Mouse (Mus musculus) layer of hippocampus, postnatal 14 days (tissue): ENCODE measurements at regions not wholly inside any gene's neighbourhood (a gene's known extent, or its start where the extent isn't known, plus 50 kb on each side); places are given as distances from the start of the nearest gene placed in this dataset.

ENCODE experiments used
- DNase-seq, 2 experiments: peaks; one replicate each; pipeline ENCODE4 v3.0.0; 2021 to 2022; ENCODE audit warnings: low spot score in 2 of 2, mixed read lengths in 1 of 2

DNA sequence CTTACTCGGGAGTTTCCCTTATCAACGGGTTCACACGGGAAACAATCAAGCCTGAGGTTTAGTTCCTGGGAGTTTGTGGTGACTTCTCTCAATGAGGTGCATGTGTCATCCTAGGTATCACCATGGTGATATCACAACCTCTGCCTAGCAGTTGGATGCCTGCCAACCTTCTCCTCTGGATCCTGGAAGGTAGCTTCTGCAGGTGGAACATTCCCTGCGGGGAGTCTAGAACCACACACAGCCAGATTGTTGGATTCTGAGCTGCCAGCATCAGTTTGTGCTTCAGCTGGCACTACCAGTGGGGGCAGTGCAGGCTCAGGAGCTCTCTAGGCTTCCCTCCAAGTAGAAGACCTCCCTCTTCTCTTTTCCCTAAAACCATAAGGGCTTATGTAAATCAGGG lies 581.8 kb downstream of the Tox3 start:
- no peak for DNase-seq

- no peak for DNase-seq
Measured at GRCm38 (mm10) chr8:89759531-89759930, 588.6 kb downstream of the Tox3 start.

- DNase-seq = peak in 1 of 2 experiments; percentile 55
Measured at GRCm38 (mm10) chr8:89758695-89759094, 589.4 kb downstream of the Tox3 start.

- DNase-seq = peak; percentile 24 to 67
Measured at GRCm38 (mm10) chr8:89755951-89756350, 592.2 kb downstream of the Tox3 start.

GRCm38 (mm10) chr8:89751201-89751600 lies 596.9 kb downstream of the Tox3 start:
- no peak for DNase-seq

GRCm38 (mm10) chr8:89747726-89748125 lies 600.4 kb downstream of the Tox3 start:
- no peak for DNase-seq

DNA sequence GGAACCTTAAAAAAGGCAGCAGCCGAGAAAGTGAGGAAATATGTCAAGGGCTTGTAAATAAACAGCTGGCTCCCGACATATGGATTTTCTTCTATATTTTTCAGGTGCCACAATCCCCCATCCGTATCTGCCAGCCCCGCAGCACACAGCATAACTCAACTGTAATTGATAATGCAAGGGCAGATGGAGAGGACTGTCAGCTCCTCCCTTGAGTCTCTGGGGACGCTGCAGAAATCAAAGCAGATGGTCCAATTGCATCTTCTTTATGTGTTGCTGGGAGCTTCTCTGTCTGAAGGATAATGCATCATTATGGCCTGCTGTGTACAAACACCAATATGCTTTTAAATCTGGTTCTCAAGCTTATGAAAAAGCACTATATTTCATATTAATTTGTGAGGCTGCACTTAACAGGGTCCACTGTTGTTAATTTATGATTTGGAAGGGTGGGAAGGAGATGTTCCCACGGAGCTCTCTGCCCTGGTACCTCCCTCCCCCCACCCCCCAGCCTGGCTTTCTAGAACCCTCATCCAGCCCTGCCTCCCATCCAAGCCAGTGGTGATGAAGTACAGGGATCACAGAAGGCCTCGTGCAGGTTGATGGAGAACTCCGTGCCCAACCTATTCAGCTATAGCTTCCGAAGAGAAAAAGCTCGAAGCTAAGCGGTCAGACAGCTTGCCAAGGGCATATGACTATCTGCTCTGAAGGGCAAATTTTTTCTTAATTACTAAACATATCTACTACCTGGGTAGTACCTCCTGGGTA lies 603.7 kb downstream of the Tox3 start:
- DNase-seq = peak in 1 of 2 experiments; percentile 15

- DNase-seq = no peak
Measured at GRCm38 (mm10) chr8:89738657-89739056, 609.5 kb downstream of the Tox3 start.

GRCm38 (mm10) chr8:89737636-89738035 lies 610.5 kb downstream of the Tox3 start:
- no peak for DNase-seq

DNA sequence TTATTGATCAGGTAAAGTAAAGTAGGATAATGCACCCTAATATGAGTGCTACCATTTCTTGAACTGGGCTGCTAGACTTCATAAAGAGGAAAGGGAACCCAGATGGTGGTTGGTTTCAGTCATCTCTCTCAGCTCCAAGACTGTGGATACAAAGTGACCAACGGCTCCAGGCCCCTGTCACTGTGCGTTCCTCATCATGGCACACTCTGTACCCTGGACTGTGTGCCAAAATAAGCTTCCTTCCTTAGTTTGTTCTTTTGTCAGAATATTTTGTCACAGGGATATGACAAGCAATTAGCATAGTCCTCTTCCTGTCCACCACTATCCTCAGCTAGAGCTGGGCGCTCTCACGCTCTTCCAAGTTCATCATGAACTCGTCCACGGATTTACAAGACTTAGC lies 620.9 kb downstream of the Tox3 start:
- DNase-seq = no peak

DNA sequence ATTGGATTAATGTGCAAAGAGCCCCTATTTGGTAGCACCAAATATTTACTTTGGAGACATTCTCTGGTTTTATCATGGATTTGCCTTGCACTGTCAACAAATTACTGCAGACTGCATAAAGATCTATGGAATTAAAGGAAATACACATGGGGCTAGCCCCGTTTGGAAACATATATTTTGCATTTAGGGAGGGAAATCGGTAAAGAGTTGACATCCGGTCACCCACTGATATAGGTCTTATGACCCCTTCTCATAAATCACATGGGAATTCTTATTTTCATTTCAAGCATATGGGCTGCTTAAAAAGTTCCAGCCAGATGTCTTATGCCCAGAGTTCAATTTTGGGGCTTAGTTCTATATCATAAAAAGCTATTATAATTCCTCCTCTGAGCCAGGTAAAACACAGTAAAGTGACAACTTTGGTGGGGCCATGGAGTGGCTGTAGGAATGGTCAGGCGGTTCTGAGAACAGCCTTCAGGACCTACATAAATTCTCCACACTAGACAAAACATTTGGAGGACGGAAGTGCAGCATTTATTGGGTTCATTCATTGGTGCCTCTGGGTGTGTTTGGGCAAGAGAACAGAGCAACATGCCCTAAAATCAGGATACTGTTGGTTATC lies 626.3 kb downstream of the Tox3 start:
- DNase-seq = no peak

- DNase-seq = no peak
Measured at GRCm38 (mm10) chr8:89713880-89714279, 634.3 kb downstream of the Tox3 start.

- peak in 1 of 2 experiments; percentile 72 for DNase-seq
Measured at GRCm38 (mm10) chr8:89707341-89707928, 640.7 kb downstream of the Tox3 start.

DNA sequence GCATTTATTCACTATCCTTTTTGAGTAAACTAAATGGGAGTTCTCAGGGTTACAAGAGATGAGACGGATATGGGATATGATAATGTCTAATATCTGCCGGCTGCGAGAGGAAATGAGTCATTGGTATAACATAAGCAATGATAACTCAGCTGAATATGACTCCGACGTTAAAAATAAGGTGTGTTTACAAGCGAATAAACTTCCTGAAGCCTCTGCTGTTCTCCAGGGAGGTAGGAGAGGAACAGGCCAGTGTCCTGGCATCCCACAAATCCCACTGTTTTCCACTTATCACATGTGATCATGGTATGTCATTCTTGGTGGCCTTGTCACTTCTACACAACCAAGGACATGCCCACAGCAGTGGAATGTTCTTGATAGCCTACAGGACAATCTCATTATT lies 641.7 kb upstream of the Sall1 start:
- no peak for DNase-seq

DNA sequence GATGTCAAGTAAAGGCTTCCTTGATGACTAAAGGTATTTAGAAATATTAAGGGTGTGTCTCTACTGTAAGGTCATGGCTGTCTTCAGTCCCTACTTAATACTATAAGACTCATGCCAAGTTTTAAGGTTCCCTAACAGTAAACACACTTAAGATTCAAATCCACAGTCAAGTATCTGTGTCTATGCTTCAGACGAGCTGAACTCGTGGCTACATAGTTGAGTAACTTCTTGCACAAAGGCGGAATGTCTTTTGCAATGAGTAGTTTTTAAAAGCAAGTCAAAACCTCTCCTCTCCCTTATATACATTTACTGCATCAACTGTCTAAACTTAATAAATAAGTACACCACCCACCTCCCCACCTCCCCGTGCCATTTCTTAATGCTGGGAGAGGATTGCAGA lies 637.0 kb upstream of the Sall1 start:
- DNase-seq = no peak

DNA sequence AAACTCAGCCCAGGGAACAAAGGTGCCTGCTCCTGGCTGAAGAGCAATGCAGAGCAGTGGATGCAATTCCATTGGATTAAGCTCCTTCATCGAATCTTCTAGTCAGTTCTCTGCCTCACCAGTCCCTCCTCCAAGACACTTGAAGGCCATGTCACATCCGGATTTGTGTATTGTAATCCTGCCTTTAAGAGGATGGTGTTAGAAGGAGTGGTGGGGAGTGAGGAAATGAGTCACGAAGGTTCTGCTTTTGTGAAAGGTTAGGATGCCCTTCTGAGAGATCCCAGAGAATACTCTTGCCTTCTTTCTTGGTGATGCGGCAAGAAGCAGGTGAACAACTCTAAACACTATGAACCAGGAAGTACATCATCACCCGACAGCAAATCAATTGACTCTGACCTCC lies 636.4 kb upstream of the Sall1 start:
- no peak for DNase-seq

- no peak for DNase-seq
Measured at GRCm38 (mm10) chr8:89679551-89679950, 635.6 kb upstream of the Sall1 start.

DNA sequence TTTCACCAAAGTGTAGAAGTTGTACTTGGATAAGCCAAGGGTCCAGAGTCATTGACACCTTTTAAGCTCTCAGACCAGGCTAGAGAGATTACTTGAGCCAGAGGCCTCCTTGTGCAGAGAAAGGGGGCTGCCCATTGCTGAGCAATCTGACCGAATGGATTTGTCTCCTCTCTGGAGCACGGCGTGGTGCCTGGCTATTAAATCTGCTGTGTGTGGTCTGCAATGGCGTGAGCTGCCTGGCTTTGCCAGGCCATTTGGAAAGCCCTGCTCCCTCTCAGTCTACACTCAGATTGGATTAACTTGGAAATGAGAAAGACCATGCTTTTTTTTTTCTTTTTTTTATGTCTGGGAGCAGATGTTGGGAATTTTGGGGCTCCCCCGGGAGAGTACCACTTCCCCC lies 633.3 kb upstream of the Sall1 start:
- no peak for DNase-seq

DNA sequence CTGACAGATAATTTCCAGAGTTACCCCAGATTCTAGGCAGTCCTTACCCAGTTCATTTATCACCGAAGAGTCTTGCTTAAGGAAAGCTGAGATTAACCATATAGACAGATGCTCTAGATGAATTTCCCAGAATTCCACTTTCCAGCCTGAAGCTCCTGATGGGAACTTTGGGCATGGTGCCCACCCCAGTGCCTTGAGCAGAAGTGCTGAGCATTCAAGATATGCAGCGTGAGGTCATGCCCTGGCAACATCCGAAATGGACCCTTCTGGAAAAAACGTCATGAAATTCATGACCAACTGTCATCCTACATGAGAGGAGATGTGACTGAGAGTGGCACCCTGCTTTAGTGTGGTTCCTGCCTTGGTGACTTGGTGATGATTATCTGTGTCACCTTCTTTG lies 629.9 kb upstream of the Sall1 start:
- DNase-seq = no peak

DNA sequence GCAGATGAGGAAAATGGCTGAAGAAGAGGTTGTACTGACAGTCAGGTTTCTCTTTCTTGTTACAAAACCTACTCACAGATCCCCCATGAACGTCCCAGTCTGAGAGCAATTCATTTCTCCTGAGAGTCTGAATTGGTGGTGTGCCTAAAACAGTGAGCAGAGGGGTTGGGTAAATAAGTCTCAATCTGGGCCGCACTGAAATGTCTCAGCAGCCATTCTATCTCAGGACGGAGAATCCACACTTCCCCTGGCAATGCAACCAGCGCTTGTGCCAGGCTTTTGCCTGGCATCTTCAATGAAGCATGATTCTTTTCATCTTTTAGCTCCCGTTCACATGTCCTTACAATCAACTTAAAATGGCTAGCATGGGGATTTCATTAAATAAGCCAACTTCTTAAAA lies 628.7 kb upstream of the Sall1 start:
- no peak for DNase-seq

GRCm38 (mm10) chr8:89664911-89665689 lies 621.1 kb upstream of the Sall1 start:
- no peak for DNase-seq

- no peak for DNase-seq
Measured at GRCm38 (mm10) chr8:89663859-89664258, 619.9 kb upstream of the Sall1 start.
